Mouse (Mus musculus) 416B (cell line): ENCODE data around the gene Grsf1.
A peak's percentile ranks its signal among the peaks of the same experiment; 100 is the strongest.

Experiments
- DNase-seq: peaks from one replicate; pipeline ENCODE4 v3.0.0; 2011; ENCODE audit warnings: low read depth

The Grsf1 gene

GRCm38 (mm10) chr5:88675443-88676387 is at the start of gene Grsf1:
TSS of gene Grsf1 (minus strand) at chr5:88676171.
- DNase-seq, result peak; percentile 83

- DNase-seq, result peak; percentile 98
These were observed 48.1 kb upstream of the Grsf1 start for GRCm38 (mm10) chr5:88724030-88724429.

- no peak for DNase-seq
These were observed 46.2 kb upstream of the Grsf1 start for GRCm38 (mm10) chr5:88722213-88722600.

GRCm38 (mm10) chr5:88721565-88722212 is 45.7 kb upstream of the Grsf1 start:
- peak; percentile 32 for DNase-seq

- DNase-seq, result no peak
These were observed 45.1 kb upstream of the Grsf1 start for GRCm38 (mm10) chr5:88721003-88721475.

- DNase-seq, result peak; percentile 95
These were observed 44.4 kb upstream of the Grsf1 start, which contains the start of gene Mob1b for GRCm38 (mm10) chr5:88720116-88721002. TSS of gene Mob1b (plus strand) at chr5:88720855.

GRCm38 (mm10) chr5:88716983-88717382 is 41.0 kb upstream of the Grsf1 start:
- no peak for DNase-seq

- no peak for DNase-seq
These were observed 36.4 kb upstream of the Grsf1 start for GRCm38 (mm10) chr5:88712328-88712727.

GRCm38 (mm10) chr5:88711618-88712224 is 35.8 kb upstream of the Grsf1 start:
- no peak for DNase-seq

GRCm38 (mm10) chr5:88711128-88711527 is 35.2 kb upstream of the Grsf1 start:
- DNase-seq, result no peak

GRCm38 (mm10) chr5:88703551-88703950 is 27.6 kb upstream of the Grsf1 start:
- DNase-seq, result no peak

GRCm38 (mm10) chr5:88702041-88702440 is 26.1 kb upstream of the Grsf1 start:
- DNase-seq, result no peak

GRCm38 (mm10) chr5:88699251-88699913 is 23.4 kb upstream of the Grsf1 start:
- no peak for DNase-seq

- DNase-seq, result no peak
These were observed 21.3 kb upstream of the Grsf1 start for GRCm38 (mm10) chr5:88697291-88697690.

GRCm38 (mm10) chr5:88693057-88693456 is 17.1 kb upstream of the Grsf1 start:
- DNase-seq, result peak; percentile 58

GRCm38 (mm10) chr5:88692586-88692985 is 16.6 kb upstream of the Grsf1 start:
- no peak for DNase-seq

- no peak for DNase-seq
These were observed 15.6 kb upstream of the Grsf1 start for GRCm38 (mm10) chr5:88691506-88692095.

GRCm38 (mm10) chr5:88690681-88691505 is 14.9 kb upstream of the Grsf1 start:
- no peak for DNase-seq

- DNase-seq, result peak; percentile 84
These were observed 13.4 kb upstream of the Grsf1 start for GRCm38 (mm10) chr5:88689279-88689938.
